9 mouse cellular contexts compared by ENCODE assay signal in genomic region chr13:44946880-44947635, GRCm38 (mm10). TPM values are rescaled to one million over a fixed set of nuclear protein-coding genes. Genes with fewer than 3 reads are reported as not detected.
DNase-seq lines count a peak whose midpoint lies in the region; ATAC-seq lines count a peak whose summit lies in the region.
"Had no signal": no experiment of that assay in that cellular context is flagged by ENCODE, and none has a peak within 500 bp of the region (broad histone marks: within the 10 kb centered on the region; RNA-seq: fewer than 3 reads in every experiment).

No protein-coding gene starts in this region.

- H3K27ac ChIP-seq in kidney, embryonic 16.5 days (ENCODE audit: low read length): no peak overlapping the region
- peak overlapping the region; percentile 51 for H3K27ac ChIP-seq in embryonic facial prominence, embryonic 10.5 days (replicated peaks)
- H3K27ac ChIP-seq in neural tube, embryonic 14.5 days (ENCODE audit: low read depth, low read length): peak overlapping the region; percentile 91

- no peak overlapping the region; the same call in 1 of the 2 replicates for H3K9ac ChIP-seq in kidney, embryonic 16.5 days (replicated peaks; ENCODE audit: low read length)
- H3K9ac ChIP-seq in neural tube, embryonic 14.5 days (replicated peaks; ENCODE audit: low read depth, low read length): peak overlapping the region; percentile 71

- H3K9me3 ChIP-seq in kidney, embryonic 16.5 days (ENCODE audit: low read length): no peaks in the 10 kb centered on the region
- no peaks in the 10 kb centered on the region for H3K9me3 ChIP-seq in embryonic facial prominence, embryonic 10.5 days
- H3K9me3 ChIP-seq in neural tube, embryonic 14.5 days (ENCODE audit: control insufficient read depth, low read length): no peaks in the 10 kb centered on the region
- H3K9me3 ChIP-seq: G1E had no signal

- H3K27me3 ChIP-seq in kidney, embryonic 16.5 days (ENCODE audit: insufficient read depth, low read length): no peaks in the 10 kb centered on the region
- H3K27me3 ChIP-seq in embryonic facial prominence, embryonic 10.5 days (replicated peaks; ENCODE audit: low read depth, poor library complexity, severe bottlenecking): no peaks in the 10 kb centered on the region
- no peaks in the 10 kb centered on the region for H3K27me3 ChIP-seq in neural tube, embryonic 14.5 days (ENCODE audit: control insufficient read depth, insufficient read depth, low read length)

- H3K4me1 ChIP-seq in kidney, embryonic 16.5 days (ENCODE audit: insufficient read depth, low read length): peaks cover 4% of the 10 kb centered on the region; the same call in 1 of the 2 replicates
- H3K4me1 ChIP-seq in embryonic facial prominence, embryonic 10.5 days: peaks cover 24% of the 10 kb centered on the region; the same call in 1 of the 2 replicates
- H3K4me1 ChIP-seq in neural tube, embryonic 14.5 days (ENCODE audit: control insufficient read depth, insufficient read depth, low read length): peaks cover 27% of the 10 kb centered on the region; the same call in 1 of the 2 replicates

- peak overlapping the region; percentile 8; the same call in 1 of the 2 replicates for H3K4me2 ChIP-seq in kidney, embryonic 16.5 days (replicated peaks; ENCODE audit: low read depth, low read length)
- H3K4me2 ChIP-seq in neural tube, embryonic 14.5 days (ENCODE audit: low read depth, low read length): peak overlapping the region; percentile 43

- no peaks in the 10 kb centered on the region for H3K36me3 ChIP-seq in kidney, embryonic 16.5 days (ENCODE audit: insufficient read depth, low read length)
- H3K36me3 ChIP-seq in embryonic facial prominence, embryonic 10.5 days (replicated peaks): peaks cover 24% of the 10 kb centered on the region
- no peaks in the 10 kb centered on the region for H3K36me3 ChIP-seq in neural tube, embryonic 14.5 days (ENCODE audit: control insufficient read depth, insufficient read depth, low read length)

- intact Hi-C loops in gastrocnemius, postnatal 36 days (cut with DNase I): no loop called here

- ATAC-seq in kidney, embryonic 16.5 days (ENCODE audit: low FRiP score, low TSS enrichment): no peak
- ATAC-seq in neural tube, embryonic 14.5 days (ENCODE audit: low read depth): peak; percentile 77; the same call in 1 of the 2 replicates

- no peak for DNase-seq in kidney, postnatal 25 days
- no peak for DNase-seq in embryonic facial prominence, embryonic 10.5 days (ENCODE audit: low spot score)
- peak; percentile 40 for DNase-seq in layer of hippocampus, adult 9-10 months (ENCODE audit: low spot score)
- no peak for DNase-seq in adrenal gland, adult 18-20 months (ENCODE audit: low spot score in 2 of 2)
- DNase-seq in gastrocnemius, postnatal 10 days: no peak
- DNase-seq in gastrocnemius, postnatal 36 days: no peak

- WGBS in kidney, embryonic 16.5 days: 46% methylated on average over 8 of the region's 8 CpGs
- 68% methylated on average over 8 of the region's 8 CpGs for WGBS in embryonic facial prominence, embryonic 10.5 days
- WGBS in neural tube, embryonic 14.5 days: 12% methylated on average over 8 of the region's 8 CpGs

- H3K4me3 ChIP-seq in kidney, embryonic 16.5 days (ENCODE audit: low read length): no peak overlapping the region
- H3K4me3 ChIP-seq in embryonic facial prominence, embryonic 10.5 days: peak overlapping the region; percentile 29; the same call in 1 of the 2 replicates
- peak overlapping the region; percentile 44 for H3K4me3 ChIP-seq in neural tube, embryonic 14.5 days (ENCODE audit: low read depth, low read length)

RNA-seq across cellular contexts. Expression of gene Dtnbp1, which starts 54.9 kb away (rescaled TPM):
- polyA plus RNA-seq in kidney, embryonic 16.5 days (2015; fragmentation: Nextera tagmentation; extraction: Ambion mirVana): 75.4 and 81.8 TPM in 2 replicates
- 85.8 and 86.3 TPM in 2 replicates for polyA plus RNA-seq in embryonic facial prominence, embryonic 10.5 days (2016; fragmentation: Nextera tagmentation; extraction: Ambion mirVana)
- polyA plus RNA-seq in neural tube, embryonic 14.5 days (2014; fragmentation: Nextera tagmentation; extraction: Ambion mirVana): 123 and 148 TPM in 2 replicates
- 10 to 100 TPM; 52.0 to 98.8 TPM for total RNA-seq in adrenal gland, adult 18-20 months (2021)
- 10 to 100 TPM; 28.2 to 30.1 TPM for total RNA-seq in gastrocnemius, postnatal 10 days (2021)
- total RNA-seq in gastrocnemius, postnatal 36 days (2021): 10 to 100 TPM; 38.1 to 47.0 TPM
